Mouse (Mus musculus) left cerebral cortex, adult 6 months (tissue): ENCODE measurements around the gene Vasn. TPM values are rescaled to one million over a fixed set of nuclear protein-coding genes. Genes with fewer than 3 reads are reported as not detected.

Source experiments
- long read RNA-seq, 2 experiments: library from polyadenylated mRNA; unstranded; transcript quantifications; one replicate each; pipeline ENCODE4 v2.0.0; 2019 to 2020
- polyA plus RNA-seq: library from polyadenylated mRNA; unstranded; fragments of <200 nt; fragmentation: Nextera tagmentation; gene quantifications from 2 replicates; pipeline ENCODE4 v1.2.3, GENCODE M21; 2021

The Vasn gene
- polyA plus RNA-seq, result 2.8 and 3.0 TPM in 2 replicates
- long read RNA-seq, experiment 1, transcript Vasn-201 (2 exons, 2,829 nt), result major isoform, 20 of 27 reads
- long read RNA-seq, experiment 1, partial matches to known transcripts, result 7 of 27 reads
- long read RNA-seq, experiment 1, other reads (novel, unspliced or antisense), result 0 of 27 reads
- long read RNA-seq, experiment 2, partial matches to known transcripts, result 0 of 1 reads
- long read RNA-seq, experiment 2, other reads (novel, unspliced or antisense), result 0 of 1 reads

DNA sequence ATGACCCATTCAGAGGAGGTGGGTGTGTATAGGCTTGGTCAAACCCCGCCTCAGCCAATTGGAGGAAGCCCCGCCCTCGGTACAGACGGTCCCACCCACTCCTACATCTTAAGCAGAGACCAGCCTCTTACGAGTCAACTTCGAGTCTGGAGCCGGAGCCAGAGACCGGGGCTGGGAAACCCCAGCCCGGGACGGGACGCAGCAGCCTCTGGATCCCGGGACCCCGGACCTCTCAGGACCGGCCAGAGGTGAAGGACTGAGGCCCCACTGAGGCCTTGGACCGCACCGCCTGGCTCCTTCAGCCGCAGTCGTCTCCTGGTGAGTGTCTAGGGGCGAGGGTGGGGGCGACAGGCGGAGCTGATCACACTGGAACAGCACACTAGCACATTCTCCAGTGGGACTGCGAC is at the start of gene Vasn, which contains the start of gene Dnaja3:
Gene Vasn (plus strand): TSS at position 111 of the 407 bp plus-strand sequence.
Gene Dnaja3 (plus strand): TSS at position 159 of the 407 bp plus-strand sequence.

DNA sequence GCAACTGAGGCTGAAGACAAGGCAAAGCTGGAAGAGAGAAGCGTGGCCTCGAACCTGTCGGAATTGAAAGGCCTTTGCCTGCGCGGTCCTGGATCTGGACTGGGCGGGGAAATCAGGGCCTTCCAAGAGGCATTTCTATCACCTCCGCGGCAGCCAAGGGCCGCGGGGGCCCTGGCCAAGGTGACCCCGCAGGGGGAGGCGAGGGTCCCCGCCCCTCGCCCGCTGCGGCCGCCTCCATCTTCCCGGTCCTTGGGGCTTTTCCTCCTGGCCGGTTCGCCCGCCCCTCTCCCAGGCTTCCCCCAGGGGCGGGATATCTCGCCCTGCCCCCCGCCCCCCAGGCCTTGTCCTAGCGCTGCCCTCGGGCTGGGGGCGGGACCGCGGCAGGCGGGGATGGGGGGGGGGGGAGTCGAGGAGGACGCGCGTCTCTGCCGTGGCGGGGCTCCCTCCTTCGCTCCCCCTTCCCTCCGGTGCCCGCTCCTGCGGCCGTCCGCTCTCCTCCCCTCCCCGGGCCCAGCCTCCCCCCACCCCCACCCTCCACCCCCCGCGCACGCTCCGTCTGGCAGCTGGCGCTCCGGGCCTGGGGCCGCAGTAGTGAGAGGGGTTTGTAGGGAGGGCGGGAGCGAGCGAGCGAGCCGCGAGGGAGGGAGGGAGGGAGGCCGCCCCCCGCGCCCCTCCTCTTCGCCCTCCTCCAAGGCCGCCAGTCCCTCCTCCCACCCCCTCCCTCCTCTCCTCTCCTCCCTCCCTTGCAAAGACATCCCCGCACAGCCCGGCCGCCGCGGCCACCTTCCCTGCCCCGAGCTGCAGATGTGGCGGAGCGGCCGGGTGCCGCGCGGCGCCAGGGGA is 45.5 kb upstream of the Vasn start, which contains the start of gene Glis2:
Gene Glis2 (plus strand): TSS at position 743 of the 843 bp plus-strand sequence.

DNA sequence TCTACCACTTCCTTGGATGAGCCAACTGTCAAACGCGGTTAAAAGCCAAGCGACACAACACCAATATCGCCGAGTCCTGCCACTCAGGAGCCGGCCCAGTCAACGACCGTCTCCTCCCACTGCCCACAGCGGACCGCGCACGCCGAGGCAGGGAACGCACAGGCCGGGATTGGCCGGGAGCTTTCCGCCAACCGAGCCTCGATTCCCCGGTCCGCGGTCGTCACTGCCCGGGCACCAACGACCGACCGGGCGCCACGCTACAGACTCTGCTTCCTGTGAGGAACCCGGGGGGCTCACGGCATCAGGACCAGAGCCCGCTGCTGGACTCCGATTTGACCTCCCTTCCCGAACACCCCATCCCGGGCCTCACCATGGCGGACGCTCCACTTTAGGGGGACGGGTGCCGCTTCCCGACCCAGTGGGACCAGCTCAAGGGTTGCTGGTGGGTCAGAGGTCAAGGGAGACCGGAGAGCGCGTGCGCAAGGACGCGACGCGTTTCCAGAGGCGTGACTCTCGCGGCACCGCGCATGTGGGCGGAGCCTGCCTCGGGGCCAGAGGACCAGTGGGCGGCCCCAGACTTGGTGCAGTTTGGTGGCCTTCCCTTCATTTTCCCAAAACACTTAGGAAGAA is 15.1 kb upstream of the Vasn start, which contains the start of gene Pam16:
Gene Pam16 (minus strand): TSS at position 508 of the 630 bp plus-strand sequence.

DNA sequence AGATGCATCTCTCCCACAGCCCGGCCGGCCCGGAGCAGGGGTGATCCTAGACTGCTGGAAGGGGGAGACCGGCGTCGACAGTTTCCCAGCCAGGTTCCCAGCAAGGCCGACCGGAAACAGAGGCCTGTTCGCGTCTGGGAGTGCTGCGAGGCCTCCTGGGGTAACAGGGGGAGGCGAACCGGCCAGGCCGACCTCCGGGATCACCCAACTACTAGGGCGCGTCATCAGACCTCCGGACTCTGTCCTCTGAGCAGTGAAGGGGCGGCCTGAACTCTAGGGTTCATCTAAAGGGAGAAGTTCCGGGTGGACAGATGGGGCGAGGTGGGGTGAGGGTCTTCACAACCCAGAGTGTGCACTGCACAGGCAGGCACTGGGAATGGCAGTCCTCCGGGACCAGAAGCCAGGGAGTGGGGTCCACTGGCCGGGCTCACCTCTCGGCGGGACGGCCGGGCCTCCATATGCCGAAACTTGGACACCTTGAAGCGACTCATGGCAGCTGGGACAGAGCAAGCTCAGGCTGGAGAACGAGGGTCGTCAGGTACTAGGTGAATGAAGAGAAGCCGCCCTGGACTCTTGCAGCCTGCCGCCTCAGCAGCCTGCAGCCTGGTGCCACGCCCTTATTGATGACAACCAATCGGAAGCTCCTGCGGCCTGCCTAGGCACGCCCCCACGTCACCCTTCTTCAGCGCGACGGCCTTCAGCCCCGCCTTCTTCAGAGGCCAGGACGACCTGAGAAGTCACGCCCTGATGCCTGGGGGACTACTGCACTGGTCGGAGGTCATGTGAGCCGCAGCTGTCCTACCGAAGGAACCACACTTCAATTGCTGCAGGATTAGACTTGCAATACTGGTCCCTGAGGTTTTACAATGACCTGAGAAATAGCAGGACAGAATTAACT is 39.6 kb downstream of the Vasn start, which contains the start of gene Coro7:
Gene Coro7 (minus strand): TSS at position 657 of the 898 bp plus-strand sequence.

Other genes starting within 250 kb of the Vasn start
- gene Adcy9, start 219.4 kb upstream of the Vasn start, polyA plus RNA-seq, result 5.3 and 8.5 TPM in 2 replicates
- 2.8 and 4.4 TPM in 2 replicates for gene Srl, start 98.1 kb upstream of the Vasn start, polyA plus RNA-seq
- 0.53 and 0.94 TPM in 2 replicates for gene Tfap4, start 80.1 kb upstream of the Vasn start, polyA plus RNA-seq
- gene Glis2, start 45.2 kb upstream of the Vasn start, polyA plus RNA-seq, result 1.1 and 1.5 TPM in 2 replicates
- gene Pam16, start 15.0 kb upstream of the Vasn start, polyA plus RNA-seq, result 281 and 319 TPM in 2 replicates
- 57.6 and 77.4 TPM in 2 replicates for gene Dnaja3, start within 50 bp of the Vasn start, polyA plus RNA-seq
- 28.4 and 29.8 TPM in 2 replicates for gene Coro7, start 39.8 kb downstream of the Vasn start, polyA plus RNA-seq
- 22.5 and 27.7 TPM in 2 replicates for gene Nmral1, start 79.4 kb downstream of the Vasn start, polyA plus RNA-seq
- gene Hmox2, start 86.4 kb downstream of the Vasn start, polyA plus RNA-seq, result 163 and 171 TPM in 2 replicates
- 157 and 190 TPM in 2 replicates for gene Cdip1, start 150.4 kb downstream of the Vasn start, polyA plus RNA-seq
- gene 4930562C15Rik, start 195.5 kb downstream of the Vasn start, polyA plus RNA-seq, result not detected in 2 replicates
- 61.3 and 98.9 TPM in 2 replicates for gene Ubald1, start 240.4 kb downstream of the Vasn start, polyA plus RNA-seq
- 78.9 and 89.4 TPM in 2 replicates for gene Mgrn1, start 246.3 kb downstream of the Vasn start, polyA plus RNA-seq